Mouse (Mus musculus): ENCODE results near the gene Zfp423. TPM values are rescaled to one million over a fixed set of nuclear protein-coding genes. Genes with fewer than 3 reads are reported as not detected.

The Zfp423 gene
- polyA plus RNA-seq, 1 experiment from 2014 or later, result 17.7 TPM

GRCm38 (mm10) chr8:87831116-87831515 is 128.3 kb downstream of the Zfp423 start:
- no peaks in the 10 kb centered on the region for H3K36me3 ChIP-seq
- H3K4me1 ChIP-seq, result peaks cover 62% of the 10 kb centered on the region
- H3K4me3 ChIP-seq, result no peak overlapping the region
- no peak overlapping the region for H3K9ac ChIP-seq (replicated peaks)
- no peaks in the 10 kb centered on the region for H3K9me3 ChIP-seq
- H3K4me2 ChIP-seq (replicated peaks), result no peak overlapping the region
- H3K27me3 ChIP-seq, result no peaks in the 10 kb centered on the region
- H3K27ac ChIP-seq (replicated peaks), result peak overlapping the region; percentile 32; the same call in 1 of the 2 replicates
- 7% methylated on average over 9 of the region's 9 CpGs for WGBS
- ATAC-seq (replicated peaks), result no peak

GRCm38 (mm10) chr8:87830200-87830599 is 129.2 kb downstream of the Zfp423 start:
- ATAC-seq (replicated peaks), result no peak
- 9% methylated on average over 6 of the region's 6 CpGs for WGBS
- H3K9ac ChIP-seq (replicated peaks), result no peak overlapping the region
- peaks cover 55% of the 10 kb centered on the region for H3K4me1 ChIP-seq
- H3K9me3 ChIP-seq, result no peaks in the 10 kb centered on the region
- H3K36me3 ChIP-seq, result no peaks in the 10 kb centered on the region
- H3K4me3 ChIP-seq, result no peak overlapping the region
- no peak overlapping the region for H3K27ac ChIP-seq (replicated peaks)
- no peaks in the 10 kb centered on the region for H3K27me3 ChIP-seq
- no peak overlapping the region for H3K4me2 ChIP-seq (replicated peaks)

GRCm38 (mm10) chr8:87826013-87826660 is 133.3 kb downstream of the Zfp423 start:
- no peak overlapping the region for H3K27ac ChIP-seq (replicated peaks)
- no peak for ATAC-seq (replicated peaks)
- no peak overlapping the region for H3K4me2 ChIP-seq (replicated peaks)
- no peak overlapping the region for H3K9ac ChIP-seq (replicated peaks)
- H3K4me1 ChIP-seq, result peaks cover 39% of the 10 kb centered on the region
- no peaks in the 10 kb centered on the region for H3K36me3 ChIP-seq
- no peaks in the 10 kb centered on the region for H3K9me3 ChIP-seq
- no peaks in the 10 kb centered on the region for H3K27me3 ChIP-seq
- H3K4me3 ChIP-seq, result no peak overlapping the region
- WGBS, result 75% methylated on average over 9 of the region's 9 CpGs

GRCm38 (mm10) chr8:87823172-87823571 is 136.2 kb downstream of the Zfp423 start:
- 3% methylated on average over 7 of the region's 7 CpGs for WGBS
- H3K27ac ChIP-seq (replicated peaks), result 0 out of 2 replicates have a peak overlapping the region, but pooled peaks have one; percentile 37
- no peak overlapping the region for H3K4me3 ChIP-seq
- H3K36me3 ChIP-seq, result no peaks in the 10 kb centered on the region
- ATAC-seq (replicated peaks), result no peak
- no peaks in the 10 kb centered on the region for H3K9me3 ChIP-seq
- peaks cover 29% of the 10 kb centered on the region for H3K4me1 ChIP-seq
- H3K9ac ChIP-seq (replicated peaks), result no peak overlapping the region
- no peak overlapping the region for H3K4me2 ChIP-seq (replicated peaks)
- no peaks in the 10 kb centered on the region for H3K27me3 ChIP-seq

GRCm38 (mm10) chr8:87822690-87823089 is 136.7 kb downstream of the Zfp423 start:
- Histone ChIP-seq H3K4me3 (no peak overlapping the region), H3K27ac (replicated peaks) (peak overlapping the region; percentile 12), H3K9me3 (no peaks in the 10 kb centered on the region), H3K9ac (replicated peaks) (no peak overlapping the region; the same call in 1 of the 2 replicates), H3K27me3 (no peaks in the 10 kb centered on the region), H3K4me1 (peaks cover 29% of the 10 kb centered on the region), H3K4me2 (replicated peaks) (peak overlapping the region; percentile 6; the same call in 1 of the 2 replicates), H3K36me3 (no peaks in the 10 kb centered on the region)
- peak; percentile 35; the same call in 1 of the 2 replicates for ATAC-seq (replicated peaks)
- 6% methylated on average over 12 of the region's 12 CpGs for WGBS

GRCm38 (mm10) chr8:87822175-87822574 is 137.2 kb downstream of the Zfp423 start:
- H3K27ac ChIP-seq (replicated peaks), result peak overlapping the region; percentile 12
- ATAC-seq (replicated peaks), result 0 out of 2 replicates have a peak, but pooled peaks have one; percentile 41
- peak overlapping the region; percentile 8; the same call in 1 of the 2 replicates for H3K4me2 ChIP-seq (replicated peaks)

GRCm38 (mm10) chr8:87821655-87822054 is 137.7 kb downstream of the Zfp423 start:
- Histone ChIP-seq H3K27me3 (no peaks in the 10 kb centered on the region), H3K36me3 (no peaks in the 10 kb centered on the region), H3K9me3 (no peaks in the 10 kb centered on the region), H3K4me2 (replicated peaks) (no peak overlapping the region), H3K4me3 (no peak overlapping the region), H3K27ac (replicated peaks) (0 out of 2 replicates have a peak overlapping the region, but pooled peaks have one; percentile 12), H3K4me1 (peaks cover 29% of the 10 kb centered on the region), H3K9ac (replicated peaks) (no peak overlapping the region)
- ATAC-seq (replicated peaks), result peak; percentile 57
- WGBS, result 34% methylated on average over 2 of the region's 2 CpGs

More at GRCm38 (mm10) chr8:87822175-87822574, 137.2 kb downstream of the Zfp423 start:
- Histone ChIP-seq H3K9me3 (no peaks in the 10 kb centered on the region), H3K36me3 (no peaks in the 10 kb centered on the region), H3K4me3 (no peak overlapping the region), H3K27me3 (no peaks in the 10 kb centered on the region), H3K4me1 (peaks cover 29% of the 10 kb centered on the region), H3K9ac (replicated peaks) (no peak overlapping the region; the same call in 1 of the 2 replicates)
- 24% methylated on average over 11 of the region's 11 CpGs for WGBS

- Histone ChIP-seq H3K27ac (replicated peaks) (no peak overlapping the region), H3K27me3 (no peaks in the 10 kb centered on the region), H3K36me3 (no peaks in the 10 kb centered on the region), H3K4me2 (replicated peaks) (no peak overlapping the region), H3K9me3 (no peaks in the 10 kb centered on the region), H3K9ac (replicated peaks) (no peak overlapping the region), H3K4me1 (peaks cover 29% of the 10 kb centered on the region), H3K4me3 (no peak overlapping the region)
- WGBS, result 88% methylated on average over 3 of the region's 3 CpGs
- no peak for ATAC-seq (replicated peaks)
Measured at GRCm38 (mm10) chr8:87819263-87819662, 140.1 kb downstream of the Zfp423 start.

- no peak overlapping the region for H3K9ac ChIP-seq (replicated peaks)
Measured at GRCm38 (mm10) chr8:87818506-87818905, 140.9 kb downstream of the Zfp423 start.

GRCm38 (mm10) chr8:87816141-87816540 is 143.3 kb downstream of the Zfp423 start:
- Histone ChIP-seq H3K4me3 (no peak overlapping the region), H3K9me3 (no peaks in the 10 kb centered on the region), H3K9ac (replicated peaks) (no peak overlapping the region), H3K36me3 (no peaks in the 10 kb centered on the region), H3K27ac (replicated peaks) (no peak overlapping the region), H3K4me2 (replicated peaks) (no peak overlapping the region), H3K27me3 (no peaks in the 10 kb centered on the region), H3K4me1 (peaks cover 22% of the 10 kb centered on the region)
- ATAC-seq (replicated peaks), result no peak
- 60% methylated on average over 5 of the region's 5 CpGs for WGBS

More at GRCm38 (mm10) chr8:87818506-87818905, 140.9 kb downstream of the Zfp423 start:
- Histone ChIP-seq H3K27me3 (no peaks in the 10 kb centered on the region), H3K4me1 (peaks cover 28% of the 10 kb centered on the region), H3K4me3 (no peak overlapping the region), H3K4me2 (replicated peaks) (no peak overlapping the region), H3K9me3 (no peaks in the 10 kb centered on the region), H3K36me3 (no peaks in the 10 kb centered on the region), H3K27ac (replicated peaks) (no peak overlapping the region)
- no peak for ATAC-seq (replicated peaks)
- WGBS, result 84% methylated on average over 7 of the region's 7 CpGs

- no peaks in the 10 kb centered on the region for H3K36me3 ChIP-seq
- 77% methylated on average over 12 of the region's 12 CpGs for WGBS
- H3K9me3 ChIP-seq, result no peaks in the 10 kb centered on the region
- H3K4me2 ChIP-seq (replicated peaks), result no peak overlapping the region
- H3K4me1 ChIP-seq, result peaks cover 25% of the 10 kb centered on the region
- ATAC-seq (replicated peaks), result no peak
- no peaks in the 10 kb centered on the region for H3K27me3 ChIP-seq
- H3K27ac ChIP-seq (replicated peaks), result 0 out of 2 replicates have a peak overlapping the region, but pooled peaks have one; percentile 71
- no peak overlapping the region for H3K9ac ChIP-seq (replicated peaks)
- no peak overlapping the region for H3K4me3 ChIP-seq
Measured at GRCm38 (mm10) chr8:87812661-87813060, 146.7 kb downstream of the Zfp423 start.

GRCm38 (mm10) chr8:87812069-87812449 is 147.3 kb downstream of the Zfp423 start:
- ATAC-seq (replicated peaks), result peak; percentile 35
- H3K4me2 ChIP-seq (replicated peaks), result peak overlapping the region; percentile 19; the same call in 1 of the 2 replicates

More at GRCm38 (mm10) chr8:87812069-87812449, 147.3 kb downstream of the Zfp423 start:
- Histone ChIP-seq H3K4me3 (no peak overlapping the region), H3K9me3 (no peaks in the 10 kb centered on the region), H3K27me3 (no peaks in the 10 kb centered on the region), H3K4me1 (peaks cover 25% of the 10 kb centered on the region), H3K9ac (replicated peaks) (no peak overlapping the region), H3K27ac (replicated peaks) (peak overlapping the region; percentile 71), H3K36me3 (no peaks in the 10 kb centered on the region)
- WGBS, result 70% methylated on average over 2 of the region's 2 CpGs
